Mouse (Mus musculus) liver, embryonic 13.5 days (tissue): ENCODE measurements around the gene B4gat1. TPM values are rescaled to one million over a fixed set of nuclear protein-coding genes. Genes with fewer than 3 reads are reported as not detected.

Experiments used
- ATAC-seq: fragments of 200-750 bp; cut with Nextera tagmentation; 2 replicates; pipeline ENCODE4 v1.8.0; 2017; ENCODE audit warnings: low read depth, mild to moderate bottlenecking, moderate number of reproducible peaks, moderate library complexity
- DNase-seq: peaks from one replicate; pipeline ENCODE4 v3.0.0; 2022
- H3K27ac ChIP-seq: fragments of 300-500 bp; sonication (generic); 2 replicates; pipeline ENCODE4 v1.5.1; 2015; ENCODE audit warnings: moderate library complexity, mild to moderate bottlenecking, inconsistent platforms
- H3K27me3 ChIP-seq: fragments of 300-500 bp; sonication (generic); 2 replicates; pipeline ENCODE4 v1.6.1; 2015; ENCODE audit warnings: mild to moderate bottlenecking, inconsistent platforms
- H3K36me3 ChIP-seq: fragments of 300-500 bp; sonication (generic); 2 replicates; pipeline ENCODE4 v1.6.1; 2015; ENCODE audit warnings: mild to moderate bottlenecking, inconsistent platforms
- H3K4me1 ChIP-seq: fragments of 300-500 bp; sonication (generic); replicated peaks from 2 replicates; pipeline ENCODE4 v1.6.1; 2015; ENCODE audit warnings: inconsistent platforms
- H3K4me2 ChIP-seq: fragments of 300-500 bp; sonication (generic); 2 replicates; pipeline ENCODE4 v1.6.1; 2015; ENCODE audit warnings: inconsistent platforms, mild to moderate bottlenecking, moderate library complexity
- H3K4me3 ChIP-seq: fragments of 300-500 bp; sonication (generic); replicated peaks from 2 replicates; pipeline ENCODE4 v1.5.1; 2015; ENCODE audit warnings: mild to moderate bottlenecking, inconsistent platforms
- H3K9ac ChIP-seq: fragments of 300-500 bp; sonication (generic); 2 replicates; pipeline ENCODE4 v1.6.1; 2015; ENCODE audit warnings: mild to moderate bottlenecking, inconsistent platforms
- H3K9me3 ChIP-seq: fragments of 300-500 bp; sonication (generic); replicated peaks from 2 replicates; pipeline ENCODE4 v1.6.1; 2016; ENCODE audit warnings: inconsistent platforms
- WGBS: fragments of 180-500 bp; shearing (Covaris S2); methylation state at CpG from one replicate; pipeline ENCODE4 v1.1.7; 2015; ENCODE audit not compliant: insufficient replicate concordance; 5-methylcytosine and 5-hydroxymethylcytosine counted together
- polyA plus RNA-seq: library from polyadenylated mRNA; unstranded; fragments of >200 nt; fragmentation: Nextera tagmentation; extraction: Ambion mirVana; gene quantifications from 2 replicates; pipeline ENCODE4 v1.2.1, GENCODE M21; 2015

The B4gat1 gene
- polyA plus RNA-seq, 1 experiment from 2014 or later = 9.3 TPM

- no peak overlapping the region for H3K27ac ChIP-seq
- H3K36me3 ChIP-seq = no peaks in the 10 kb centered on the region
- no peak for ATAC-seq
- peaks cover 24% of the 10 kb centered on the region for H3K27me3 ChIP-seq
- no peak for DNase-seq
- no peaks in the 10 kb centered on the region for H3K9me3 ChIP-seq
- no peak overlapping the region for H3K4me3 ChIP-seq
- H3K9ac ChIP-seq = no peak overlapping the region
- H3K4me1 ChIP-seq = peaks cover 7% of the 10 kb centered on the region; the same call in 1 of the 2 replicates
- H3K4me2 ChIP-seq = no peak overlapping the region
- 43% methylated on average over 4 of the region's 4 CpGs for WGBS
Measured at GRCm38 (mm10) chr19:5004925-5005324, 33.7 kb upstream of the B4gat1 start.

GRCm38 (mm10) chr19:5013138-5013537 lies 25.5 kb upstream of the B4gat1 start:
- Histone ChIP-seq H3K4me3 (no peak overlapping the region), H3K4me1 (peaks cover 7% of the 10 kb centered on the region), H3K9ac (no peak overlapping the region), H3K36me3 (no peaks in the 10 kb centered on the region), H3K27ac (no peak overlapping the region), H3K27me3 (peaks cover 7% of the 10 kb centered on the region; the same call in 1 of the 2 replicates), H3K4me2 (no peak overlapping the region), H3K9me3 (no peaks in the 10 kb centered on the region)
- no peak for DNase-seq
- 43% methylated on average over 8 of the region's 8 CpGs for WGBS
- no peak for ATAC-seq

- H3K27ac ChIP-seq = no peak overlapping the region
- H3K27me3 ChIP-seq = peaks cover 7% of the 10 kb centered on the region; the same call in 1 of the 2 replicates
- no peaks in the 10 kb centered on the region for H3K9me3 ChIP-seq
- H3K4me2 ChIP-seq = no peak overlapping the region
- H3K4me3 ChIP-seq = no peak overlapping the region
- H3K36me3 ChIP-seq = no peaks in the 10 kb centered on the region
- ATAC-seq = no peak
- peaks cover 7% of the 10 kb centered on the region for H3K4me1 ChIP-seq
- H3K9ac ChIP-seq = no peak overlapping the region
- WGBS = 14% methylated on average over 8 of the region's 8 CpGs
- no peak for DNase-seq
Measured at GRCm38 (mm10) chr19:5014961-5015398, 23.6 kb upstream of the B4gat1 start.

- no peak overlapping the region for H3K9ac ChIP-seq
- peaks cover 7% of the 10 kb centered on the region for H3K4me1 ChIP-seq
- no peak overlapping the region for H3K27ac ChIP-seq
- H3K4me3 ChIP-seq = no peak overlapping the region
- no peak overlapping the region for H3K4me2 ChIP-seq
- DNase-seq = no peak
- no peaks in the 10 kb centered on the region for H3K36me3 ChIP-seq
- no peaks in the 10 kb centered on the region for H3K9me3 ChIP-seq
- WGBS = 36% methylated on average over 10 of the region's 10 CpGs
- ATAC-seq = no peak
- H3K27me3 ChIP-seq = peaks cover 7% of the 10 kb centered on the region; the same call in 1 of the 2 replicates
Measured at GRCm38 (mm10) chr19:5016221-5016742, 22.3 kb upstream of the B4gat1 start.

- DNase-seq (peak; percentile 60), ATAC-seq (no peak)
- no peak overlapping the region for H3K9ac ChIP-seq
- H3K4me3 ChIP-seq = no peak overlapping the region
- no peaks in the 10 kb centered on the region for H3K36me3 ChIP-seq
- H3K27ac ChIP-seq = no peak overlapping the region
- peaks cover 7% of the 10 kb centered on the region for H3K4me1 ChIP-seq
- H3K4me2 ChIP-seq = no peak overlapping the region
- no peaks in the 10 kb centered on the region for H3K9me3 ChIP-seq
- 16% methylated on average over 12 of the region's 12 CpGs for WGBS
- H3K27me3 ChIP-seq = peaks cover 7% of the 10 kb centered on the region; the same call in 1 of the 2 replicates
Measured at GRCm38 (mm10) chr19:5016782-5017181, 21.8 kb upstream of the B4gat1 start.

- Histone ChIP-seq H3K27ac (no peak overlapping the region), H3K4me3 (no peak overlapping the region), H3K4me1 (peaks cover 7% of the 10 kb centered on the region), H3K36me3 (no peaks in the 10 kb centered on the region), H3K9me3 (no peaks in the 10 kb centered on the region), H3K4me2 (no peak overlapping the region), H3K27me3 (peaks cover 4% of the 10 kb centered on the region; the same call in 1 of the 2 replicates), H3K9ac (no peak overlapping the region)
- ATAC-seq = no peak
- WGBS = 68% methylated on average over 4 of the region's 4 CpGs
- no peak for DNase-seq
Measured at GRCm38 (mm10) chr19:5017611-5018010, 21.0 kb upstream of the B4gat1 start.

GRCm38 (mm10) chr19:5018191-5018590 lies 20.4 kb upstream of the B4gat1 start:
- 67% methylated on average over 3 of the region's 3 CpGs for WGBS

GRCm38 (mm10) chr19:5021416-5021815 lies 17.2 kb upstream of the B4gat1 start:
- Histone ChIP-seq H3K4me2 (no peak overlapping the region), H3K27me3 (no peaks in the 10 kb centered on the region), H3K4me3 (no peak overlapping the region), H3K27ac (no peak overlapping the region), H3K36me3 (no peaks in the 10 kb centered on the region), H3K4me1 (peaks cover 22% of the 10 kb centered on the region), H3K9me3 (no peaks in the 10 kb centered on the region), H3K9ac (no peak overlapping the region)
- 73% methylated on average over 2 of the region's 2 CpGs for WGBS
- no peak for DNase-seq
- ATAC-seq = no peak

More at GRCm38 (mm10) chr19:5018191-5018590, 20.4 kb upstream of the B4gat1 start:
- Histone ChIP-seq H3K4me3 (no peak overlapping the region), H3K4me2 (no peak overlapping the region), H3K36me3 (no peaks in the 10 kb centered on the region), H3K27ac (no peak overlapping the region), H3K27me3 (no peaks in the 10 kb centered on the region), H3K9ac (no peak overlapping the region), H3K9me3 (no peaks in the 10 kb centered on the region), H3K4me1 (peaks cover 10% of the 10 kb centered on the region)
- no peak for ATAC-seq
- DNase-seq = no peak

GRCm38 (mm10) chr19:5023621-5024479 lies 14.8 kb upstream of the B4gat1 start, which contains the start of gene Slc29a2:
Slc29a2 (plus strand) TSS chr19:5023860.
- H3K27ac ChIP-seq = peak within 1 kb of the TSS; percentile 75
- peak within 1 kb of the TSS; percentile 72 for H3K4me3 ChIP-seq
- WGBS = under 1% methylated on average over 62 of the region's 62 CpGs

GRCm38 (mm10) chr19:5026111-5026510 lies 12.5 kb upstream of the B4gat1 start:
- DNase-seq = no peak
- ATAC-seq = no peak
- H3K4me3 ChIP-seq = no peak overlapping the region

More at GRCm38 (mm10) chr19:5023621-5024479, 14.8 kb upstream of the B4gat1 start, which contains the start of gene Slc29a2:
- Histone ChIP-seq H3K9ac (peak within 1 kb of the TSS; percentile 78), H3K9me3 (no peaks in the 10 kb centered on the region), H3K27me3 (no peaks in the 10 kb centered on the region), H3K36me3 (0 out of 2 replicates have a peak, but pooled peaks cover 14% of the 10 kb centered on the region), H3K4me1 (peaks cover 18% of the 10 kb centered on the region), H3K4me2 (peak within 1 kb of the TSS; percentile 96)
- ATAC-seq = peak; percentile 89
- DNase-seq = peak; percentile 84

GRCm38 (mm10) chr19:5032686-5033085 lies 5.9 kb upstream of the B4gat1 start:
- H3K4me3 ChIP-seq = no peak overlapping the region
- H3K9ac ChIP-seq = no peak overlapping the region
- no peak overlapping the region for H3K27ac ChIP-seq
- peaks cover 24% of the 10 kb centered on the region for H3K36me3 ChIP-seq
- no peaks in the 10 kb centered on the region for H3K27me3 ChIP-seq
- DNase-seq (no peak), ATAC-seq (no peak)
- no peak overlapping the region for H3K4me2 ChIP-seq
- WGBS = 60% methylated on average over 3 of the region's 3 CpGs
- peaks cover 3% of the 10 kb centered on the region for H3K4me1 ChIP-seq
- no peaks in the 10 kb centered on the region for H3K9me3 ChIP-seq

More at GRCm38 (mm10) chr19:5026111-5026510, 12.5 kb upstream of the B4gat1 start:
- no peak overlapping the region for H3K27ac ChIP-seq
- no peaks in the 10 kb centered on the region for H3K9me3 ChIP-seq
- peaks cover 18% of the 10 kb centered on the region for H3K4me1 ChIP-seq
- no peak overlapping the region for H3K9ac ChIP-seq
- H3K27me3 ChIP-seq = no peaks in the 10 kb centered on the region
- WGBS = 79% methylated on average over 8 of the region's 8 CpGs
- H3K4me2 ChIP-seq = no peak overlapping the region
- H3K36me3 ChIP-seq = peaks cover 29% of the 10 kb centered on the region; the same call in 1 of the 2 replicates
